Mouse (Mus musculus): ENCODE measurements at regions not wholly inside any gene's neighbourhood (a gene's known extent, or its start where the extent isn't known, plus 50 kb on each side); places are given as distances from the start of the nearest gene placed in this dataset.
"Not testable (repeated sequence)": the region's sequence is repeated elsewhere in the genome, so short reads cannot be mapped to it uniquely, and the experiment has no call there.

DNA sequence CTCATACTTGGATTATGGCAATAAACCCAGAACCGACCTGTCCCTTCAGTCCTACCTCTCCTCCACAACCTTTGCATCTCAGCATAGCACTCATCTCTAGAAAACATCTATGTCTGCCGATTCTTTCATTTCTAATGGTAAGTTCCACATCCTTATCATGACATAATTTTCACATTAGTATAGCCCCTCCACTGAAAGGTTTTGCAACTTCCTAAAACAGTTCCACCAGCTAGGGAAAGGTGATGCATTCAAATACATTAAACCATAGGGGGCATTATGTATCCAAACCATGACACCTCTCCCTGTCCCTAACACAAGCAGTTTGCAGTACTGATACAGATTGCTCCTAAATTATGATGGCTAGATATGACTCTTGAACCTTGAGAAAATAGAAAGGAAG, 268.0 kb downstream of the Gm11232 start:
- DNase-seq (ENCODE audit: low spot score in 2 of 2) = no peak
- no peak for TF ChIP-seq CTCF (conservative IDR thresholded peaks at IDR 0.05)
- H3K4me3 ChIP-seq = no peak overlapping the region

GRCm38 (mm10) chr4:71488663-71489161, 269.1 kb downstream of the Gm11232 start:
- Histone ChIP-seq H3K4me3 (no peak overlapping the region), H3K27ac (peak overlapping the region; percentile 63; the same call in 1 of the 2 replicates)
- DNase-seq (ENCODE audit: low spot score in 2 of 2) = peak in 1 of 2 experiments; percentile 1
- TF ChIP-seq CTCF (conservative IDR thresholded peaks at IDR 0.05) = no peak

More for the DNA sequence above, 268.0 kb downstream of the Gm11232 start:
- no peak overlapping the region for H3K27ac ChIP-seq

- Histone ChIP-seq H3K4me3 (no peak overlapping the region), H3K27ac (no peak overlapping the region)
- no peak for DNase-seq (ENCODE audit: low spot score in 2 of 2)
- TF ChIP-seq CTCF (conservative IDR thresholded peaks at IDR 0.05) = no peak
These were observed 269.7 kb downstream of the Gm11232 start for GRCm38 (mm10) chr4:71488059-71488458.

DNA sequence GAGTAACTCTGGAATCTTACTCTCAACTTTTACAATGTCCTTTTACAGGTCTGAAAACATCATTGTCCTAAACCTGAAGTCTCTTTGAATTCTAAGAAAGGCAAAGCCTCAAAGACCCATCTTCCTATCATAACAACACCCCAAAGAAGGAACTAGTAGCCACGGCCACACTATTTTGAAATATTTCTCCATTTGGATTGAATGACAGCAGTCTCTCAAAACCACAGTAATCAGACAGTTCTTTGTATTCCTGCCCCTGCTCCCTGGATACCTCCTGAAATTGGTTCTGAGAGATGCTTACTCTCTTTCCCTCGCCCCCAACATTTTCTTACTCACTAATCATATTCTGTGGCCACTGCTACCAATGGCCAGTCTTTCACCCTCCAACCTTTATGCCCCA, 276.8 kb downstream of the Gm11232 start:
- no peak for TF ChIP-seq CTCF (conservative IDR thresholded peaks at IDR 0.05)
- Histone ChIP-seq H3K4me3 (no peak overlapping the region), H3K27ac (no peak overlapping the region)
- DNase-seq (ENCODE audit: low spot score in 2 of 2) = no peak

DNA sequence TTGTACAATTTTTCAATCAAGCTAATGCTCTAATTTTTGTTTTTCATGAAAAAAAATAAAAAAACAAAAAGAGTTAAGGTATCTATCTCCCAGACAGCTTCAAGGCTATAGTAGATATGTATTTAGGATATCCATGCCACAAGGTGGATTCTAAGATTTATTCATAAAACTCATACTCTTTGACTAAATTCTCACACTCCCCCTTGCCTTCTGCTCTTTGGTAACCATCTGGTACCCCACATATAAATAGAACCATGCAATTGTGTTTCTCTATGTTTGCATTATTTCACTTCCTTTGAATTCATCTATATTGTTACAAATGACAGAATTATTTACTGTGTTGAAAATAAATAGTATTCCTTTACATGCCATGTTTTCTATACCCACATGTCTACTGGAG, 287.2 kb downstream of the Gm11232 start:
- no peak overlapping the region for H3K4me3 ChIP-seq
- DNase-seq (ENCODE audit: low spot score in 2 of 2) = no peak
- no peak for TF ChIP-seq CTCF (conservative IDR thresholded peaks at IDR 0.05)
- H3K27ac ChIP-seq = no peak overlapping the region

- no peak overlapping the region for H3K27ac ChIP-seq
- TF ChIP-seq CTCF (conservative IDR thresholded peaks at IDR 0.05) = no peak
- H3K4me3 ChIP-seq = no peak overlapping the region
- DNase-seq (ENCODE audit: low spot score in 2 of 2) = no peak
These were observed 303.0 kb downstream of the Gm11232 start for GRCm38 (mm10) chr4:71454811-71455210.

- TF ChIP-seq CTCF (conservative IDR thresholded peaks at IDR 0.05) = no peak
- no peak overlapping the region for H3K27ac ChIP-seq
- H3K4me3 ChIP-seq = no peak overlapping the region
- DNase-seq (ENCODE audit: low spot score in 2 of 2) = no peak
These were observed 304.3 kb downstream of the Gm11232 start for GRCm38 (mm10) chr4:71453499-71453898.

GRCm38 (mm10) chr4:71446461-71446860, 311.3 kb downstream of the Gm11232 start:
- peak in 1 of 2 experiments; percentile 14 for DNase-seq (ENCODE audit: low spot score in 2 of 2)
- TF ChIP-seq CTCF (conservative IDR thresholded peaks at IDR 0.05) = no peak
- Histone ChIP-seq H3K27ac (no peak overlapping the region), H3K4me3 (no peak overlapping the region)

DNA sequence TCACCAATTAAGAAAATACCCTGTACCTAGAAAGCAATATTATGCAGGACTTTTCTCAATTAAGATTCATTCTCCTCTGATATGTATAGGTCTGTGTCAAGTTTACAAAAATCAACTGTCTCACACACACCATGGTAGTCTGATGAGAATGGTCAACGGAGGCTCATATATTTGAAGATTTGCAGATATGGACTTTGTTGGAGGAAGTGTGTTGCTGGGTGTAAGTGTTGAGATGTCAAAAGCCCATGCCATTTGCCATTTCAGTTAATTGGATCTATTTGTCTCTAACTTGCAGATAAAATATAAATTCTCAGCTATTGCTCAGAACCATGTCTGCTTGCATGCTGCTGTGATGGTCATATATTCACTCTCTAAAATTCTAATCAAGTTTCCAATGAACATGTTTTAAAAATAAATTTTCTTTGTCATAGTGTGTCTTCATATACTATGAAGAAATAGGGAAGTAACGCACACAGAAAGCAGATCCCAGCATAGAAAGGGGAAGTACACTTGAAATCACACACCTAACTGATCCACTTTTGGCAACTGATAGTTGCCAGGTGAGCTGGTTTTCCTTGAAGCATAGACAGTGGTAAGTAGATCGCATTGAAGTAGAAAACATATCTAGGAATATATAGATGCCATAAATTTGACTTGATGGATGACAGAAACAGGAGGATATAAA, 326.4 kb downstream of the Gm11232 start:
- Histone ChIP-seq H3K4me3 (no peak overlapping the region), H3K27ac (no peak overlapping the region)
- no peak for DNase-seq (ENCODE audit: low spot score in 2 of 2)
- TF ChIP-seq CTCF (conservative IDR thresholded peaks at IDR 0.05) = no peak

- DNase-seq (ENCODE audit: low spot score in 2 of 2) = not testable (repeated sequence)
These were observed 335.6 kb downstream of the Gm11232 start for GRCm38 (mm10) chr4:71422121-71422520.

GRCm38 (mm10) chr4:71409867-71410266, 347.9 kb downstream of the Gm11232 start:
- DNase-seq (ENCODE audit: low spot score in 2 of 2) = no peak
- no peak overlapping the region for H3K4me3 ChIP-seq
- TF ChIP-seq CTCF (conservative IDR thresholded peaks at IDR 0.05) = no peak
- no peak overlapping the region for H3K27ac ChIP-seq

More at GRCm38 (mm10) chr4:71422121-71422520, 335.6 kb downstream of the Gm11232 start:
- not testable (repeated sequence) for H3K27ac ChIP-seq, H3K4me3 ChIP-seq

DNA sequence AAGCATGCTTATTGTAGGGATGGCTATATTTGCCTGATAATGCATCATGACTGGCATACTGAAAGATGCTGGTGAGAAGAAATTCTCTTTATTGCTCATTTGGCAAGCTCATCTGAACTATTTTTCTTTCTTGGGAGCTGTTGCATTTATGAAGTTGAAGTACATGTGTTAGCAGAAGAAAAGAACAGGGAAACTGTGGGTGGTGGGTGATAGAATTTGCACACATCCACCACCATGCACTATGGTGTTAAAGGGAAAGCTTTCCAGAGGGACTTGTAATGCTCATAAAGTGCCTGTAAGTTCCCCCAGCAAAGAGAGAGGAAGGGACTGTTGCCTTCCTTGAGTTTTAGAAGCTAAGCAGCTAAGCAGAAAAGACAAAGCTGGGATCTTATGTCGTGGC, 367.3 kb downstream of the Gm11232 start:
- Histone ChIP-seq H3K27ac (no peak overlapping the region), H3K4me3 (no peak overlapping the region)
- no peak for TF ChIP-seq CTCF (conservative IDR thresholded peaks at IDR 0.05)
- no peak for DNase-seq (ENCODE audit: low spot score in 2 of 2)

GRCm38 (mm10) chr4:71369276-71369675, 388.5 kb downstream of the Gm11232 start:
- Histone ChIP-seq H3K4me3 (no peak overlapping the region), H3K27ac (no peak overlapping the region)
- TF ChIP-seq CTCF (conservative IDR thresholded peaks at IDR 0.05) = no peak
- DNase-seq (ENCODE audit: low spot score in 2 of 2) = no peak

DNA sequence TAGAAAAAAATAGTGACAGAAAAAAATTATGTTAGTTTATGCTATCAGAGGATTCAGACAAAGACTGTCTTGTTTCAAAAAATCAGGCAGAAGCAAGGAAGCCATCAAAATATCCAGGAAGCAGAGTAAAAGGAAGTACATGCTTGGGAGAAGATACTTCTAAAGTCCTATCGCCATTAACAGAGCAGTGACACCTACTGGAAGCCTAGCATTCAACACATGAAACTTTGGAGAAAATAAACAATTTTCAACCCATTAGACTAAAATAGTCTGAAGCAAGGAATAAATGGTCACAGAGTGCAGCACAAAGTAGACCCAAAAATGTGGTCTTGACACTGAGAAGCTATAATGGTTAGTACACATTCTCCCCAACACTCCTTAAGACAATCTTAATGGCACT, 394.0 kb downstream of the Gm11232 start:
- Histone ChIP-seq H3K27ac (no peak overlapping the region), H3K4me3 (no peak overlapping the region)
- no peak for DNase-seq (ENCODE audit: low spot score in 2 of 2)
- TF ChIP-seq CTCF (conservative IDR thresholded peaks at IDR 0.05) = peak; percentile 63

All from layer of hippocampus, adult 2 months (tissue).